Mouse (Mus musculus): ENCODE results near the gene 4930455H04Rik. TPM values are rescaled to one million over a fixed set of nuclear protein-coding genes. Genes with fewer than 3 reads are reported as not detected.
A peak's percentile ranks its signal among the peaks of the same experiment; 100 is the strongest.

The 4930455H04Rik gene
- polyA plus RNA-seq, 1 experiment from 2014 or later, result not detected

- H3K27me3 ChIP-seq (ENCODE audit: control insufficient read depth, insufficient read depth, low read length), result no peaks in the 10 kb centered on the region
- no peak overlapping the region for H3K9ac ChIP-seq (replicated peaks; ENCODE audit: low read depth, low read length)
- no peak for ATAC-seq (ENCODE audit: insufficient number of reproducible peaks, insufficient read depth, low FRiP score, low read depth)
- H3K4me1 ChIP-seq (ENCODE audit: control insufficient read depth, insufficient read depth, low read length), result no peaks in the 10 kb centered on the region
- no peak overlapping the region for H3K4me3 ChIP-seq (ENCODE audit: low read depth, low read length)
- no peaks in the 10 kb centered on the region for H3K9me3 ChIP-seq (ENCODE audit: control insufficient read depth, low read depth, low read length)
- no peak overlapping the region for H3K4me2 ChIP-seq (replicated peaks; ENCODE audit: low read depth, low read length)
- H3K27ac ChIP-seq (ENCODE audit: low read length), result no peak overlapping the region
- H3K36me3 ChIP-seq (ENCODE audit: control insufficient read depth, insufficient read depth, low read length), result no peaks in the 10 kb centered on the region
- WGBS, result 70% methylated on average over 9 of the region's 9 CpGs
Observed at GRCm38 (mm10) chr3:117001686-117002485, 33.8 kb downstream of the 4930455H04Rik start.

- whole genome bisulfite sequencing, result 79% methylated on average over 6 of the region's 6 CpGs
Observed at GRCm38 (mm10) chr3:117003379-117003778, 35.3 kb downstream of the 4930455H04Rik start.

GRCm38 (mm10) chr3:117006636-117007035, 38.6 kb downstream of the 4930455H04Rik start:
- Histone ChIP-seq H3K4me3 (ENCODE audit: low read depth, low read length) (no peak overlapping the region), H3K27me3 (ENCODE audit: control insufficient read depth, insufficient read depth, low read length) (no peaks in the 10 kb centered on the region), H3K4me1 (ENCODE audit: control insufficient read depth, insufficient read depth, low read length) (no peaks in the 10 kb centered on the region), H3K27ac (ENCODE audit: low read length) (no peak overlapping the region), H3K36me3 (ENCODE audit: control insufficient read depth, insufficient read depth, low read length) (no peaks in the 10 kb centered on the region), H3K9me3 (ENCODE audit: control insufficient read depth, low read depth, low read length) (no peaks in the 10 kb centered on the region), H3K9ac (replicated peaks; ENCODE audit: low read depth, low read length) (no peak overlapping the region), H3K4me2 (replicated peaks; ENCODE audit: low read depth, low read length) (no peak overlapping the region)
- no peak for ATAC-seq (ENCODE audit: insufficient number of reproducible peaks, insufficient read depth, low FRiP score, low read depth)
- 91% methylated on average over 3 of the region's 3 CpGs for WGBS

More at GRCm38 (mm10) chr3:117003379-117003778, 35.3 kb downstream of the 4930455H04Rik start:
- H3K27me3 ChIP-seq (ENCODE audit: control insufficient read depth, insufficient read depth, low read length), result no peaks in the 10 kb centered on the region
- H3K9me3 ChIP-seq (ENCODE audit: control insufficient read depth, low read depth, low read length), result no peaks in the 10 kb centered on the region
- H3K4me3 ChIP-seq (ENCODE audit: low read depth, low read length), result no peak overlapping the region
- ATAC-seq (ENCODE audit: insufficient number of reproducible peaks, insufficient read depth, low FRiP score, low read depth), result no peak
- H3K4me2 ChIP-seq (replicated peaks; ENCODE audit: low read depth, low read length), result no peak overlapping the region
- no peaks in the 10 kb centered on the region for H3K36me3 ChIP-seq (ENCODE audit: control insufficient read depth, insufficient read depth, low read length)
- H3K9ac ChIP-seq (replicated peaks; ENCODE audit: low read depth, low read length), result no peak overlapping the region
- H3K27ac ChIP-seq (ENCODE audit: low read length), result no peak overlapping the region
- no peaks in the 10 kb centered on the region for H3K4me1 ChIP-seq (ENCODE audit: control insufficient read depth, insufficient read depth, low read length)

DNA sequence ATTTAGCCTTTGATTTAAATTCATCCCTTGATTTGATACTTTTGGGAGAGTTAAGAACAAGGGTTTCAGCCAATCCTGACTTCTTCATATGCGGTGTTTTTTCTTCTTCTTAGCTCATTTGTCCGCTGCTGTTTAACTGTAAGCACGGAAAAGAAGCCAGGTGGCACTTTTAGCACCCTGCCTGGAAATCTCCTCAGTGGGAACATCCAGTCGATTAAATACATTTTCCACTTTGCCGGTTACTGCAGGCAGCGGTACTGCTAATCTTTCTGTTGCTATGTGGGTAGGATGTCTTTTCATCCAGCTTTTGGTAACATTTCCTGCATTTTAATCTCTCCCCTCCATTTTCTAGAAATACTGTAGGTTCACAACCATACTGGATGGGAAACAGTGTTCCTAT, 39.3 kb downstream of the 4930455H04Rik start:
- H3K27ac ChIP-seq (ENCODE audit: low read length), result no peak overlapping the region
- ATAC-seq (ENCODE audit: insufficient number of reproducible peaks, insufficient read depth, low FRiP score, low read depth), result no peak

DNA sequence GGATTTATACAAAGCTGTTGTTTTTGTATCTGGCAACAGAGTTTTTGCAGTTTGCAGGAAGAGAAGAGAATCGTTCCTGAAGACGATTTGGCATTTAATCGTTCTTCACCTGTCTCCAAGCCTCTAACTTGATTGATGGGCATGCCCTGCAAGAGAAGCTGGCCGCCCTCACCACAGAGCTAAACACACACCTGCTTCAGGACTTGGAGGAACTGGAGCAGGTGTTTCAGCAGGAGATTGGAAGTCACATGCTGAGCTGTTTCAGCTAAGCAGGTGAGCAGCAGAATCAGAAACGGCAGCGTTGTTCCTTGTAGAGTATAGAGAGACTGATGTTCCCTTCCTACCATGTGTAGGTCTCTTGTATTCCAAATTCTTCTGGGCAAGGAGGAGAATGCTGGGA, 42.1 kb downstream of the 4930455H04Rik start:
- Histone ChIP-seq H3K36me3 (ENCODE audit: control insufficient read depth, insufficient read depth, low read length) (no peaks in the 10 kb centered on the region), H3K9me3 (ENCODE audit: control insufficient read depth, low read depth, low read length) (no peaks in the 10 kb centered on the region), H3K27ac (ENCODE audit: low read length) (no peak overlapping the region), H3K4me3 (ENCODE audit: low read depth, low read length) (no peak overlapping the region), H3K4me1 (ENCODE audit: control insufficient read depth, insufficient read depth, low read length) (no peaks in the 10 kb centered on the region), H3K27me3 (ENCODE audit: control insufficient read depth, insufficient read depth, low read length) (no peaks in the 10 kb centered on the region), H3K4me2 (replicated peaks; ENCODE audit: low read depth, low read length) (no peak overlapping the region), H3K9ac (replicated peaks; ENCODE audit: low read depth, low read length) (no peak overlapping the region)
- 45% methylated on average over 6 of the region's 6 CpGs for WGBS
- ATAC-seq (ENCODE audit: insufficient number of reproducible peaks, insufficient read depth, low FRiP score, low read depth), result no peak

More for the DNA sequence above, 39.3 kb downstream of the 4930455H04Rik start:
- Histone ChIP-seq H3K9ac (replicated peaks; ENCODE audit: low read depth, low read length) (no peak overlapping the region), H3K4me3 (ENCODE audit: low read depth, low read length) (no peak overlapping the region), H3K27me3 (ENCODE audit: control insufficient read depth, insufficient read depth, low read length) (no peaks in the 10 kb centered on the region), H3K4me2 (replicated peaks; ENCODE audit: low read depth, low read length) (no peak overlapping the region), H3K9me3 (ENCODE audit: control insufficient read depth, low read depth, low read length) (no peaks in the 10 kb centered on the region), H3K36me3 (ENCODE audit: control insufficient read depth, insufficient read depth, low read length) (no peaks in the 10 kb centered on the region), H3K4me1 (ENCODE audit: control insufficient read depth, insufficient read depth, low read length) (no peaks in the 10 kb centered on the region)
- WGBS, result 73% methylated on average over 6 of the region's 6 CpGs

DNA sequence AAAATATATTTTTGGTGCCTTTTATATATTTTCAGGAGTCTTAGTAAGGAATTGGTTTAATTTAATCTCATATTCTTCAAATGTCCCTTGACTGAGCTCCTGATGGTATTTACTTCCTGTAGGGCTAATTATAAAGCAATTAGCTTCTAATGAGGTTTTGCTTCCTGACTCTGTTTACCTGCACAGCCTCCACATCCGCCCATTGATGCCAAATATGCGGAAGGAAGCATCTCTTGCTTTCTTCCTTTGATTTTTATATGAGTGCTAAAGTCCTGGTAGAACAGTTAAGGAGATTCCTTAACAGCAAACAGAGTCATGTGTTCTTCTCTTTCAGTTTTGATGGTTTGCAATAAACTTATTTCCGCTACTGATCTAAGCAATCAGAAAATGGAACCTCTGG, 52.3 kb downstream of the 4930455H04Rik start:
- Histone ChIP-seq H3K4me3 (ENCODE audit: low read depth, low read length) (no peak overlapping the region), H3K9me3 (ENCODE audit: control insufficient read depth, low read depth, low read length) (no peaks in the 10 kb centered on the region), H3K27ac (ENCODE audit: low read length) (no peak overlapping the region), H3K4me1 (ENCODE audit: control insufficient read depth, insufficient read depth, low read length) (no peaks in the 10 kb centered on the region), H3K9ac (replicated peaks; ENCODE audit: low read depth, low read length) (no peak overlapping the region), H3K27me3 (ENCODE audit: control insufficient read depth, insufficient read depth, low read length) (no peaks in the 10 kb centered on the region), H3K4me2 (replicated peaks; ENCODE audit: low read depth, low read length) (no peak overlapping the region), H3K36me3 (ENCODE audit: control insufficient read depth, insufficient read depth, low read length) (no peaks in the 10 kb centered on the region)
- ATAC-seq (ENCODE audit: insufficient number of reproducible peaks, insufficient read depth, low FRiP score, low read depth), result no peak
- 91% methylated on average over 3 of the region's 3 CpGs for WGBS

DNA sequence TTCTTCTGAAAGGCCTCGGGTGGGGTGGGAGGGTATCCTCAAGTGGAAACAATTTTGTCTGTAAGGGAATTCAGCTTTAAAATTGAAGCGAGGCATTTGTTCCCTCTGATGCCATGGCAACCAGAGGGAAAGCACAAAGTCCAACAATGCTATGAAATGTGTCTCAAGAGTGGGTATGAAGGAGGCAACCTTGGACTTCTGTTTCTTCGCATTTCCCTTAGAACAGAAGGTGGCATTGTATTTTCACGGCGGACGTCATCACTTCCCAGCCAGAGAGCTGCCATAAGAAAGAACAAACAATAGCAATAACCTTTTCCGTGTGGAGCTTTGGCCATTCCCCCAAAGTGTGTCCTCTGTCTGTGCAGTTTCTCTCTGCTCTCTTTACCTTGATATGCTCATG, 53.8 kb downstream of the 4930455H04Rik start:
- WGBS, result 67% methylated on average over 7 of the region's 7 CpGs
- H3K27ac ChIP-seq (ENCODE audit: low read length), result no peak overlapping the region
- H3K9ac ChIP-seq (replicated peaks; ENCODE audit: low read depth, low read length), result no peak overlapping the region
- ATAC-seq (ENCODE audit: insufficient number of reproducible peaks, insufficient read depth, low FRiP score, low read depth), result no peak
- H3K9me3 ChIP-seq (ENCODE audit: control insufficient read depth, low read depth, low read length), result no peaks in the 10 kb centered on the region
- no peak overlapping the region for H3K4me3 ChIP-seq (ENCODE audit: low read depth, low read length)
- H3K27me3 ChIP-seq (ENCODE audit: control insufficient read depth, insufficient read depth, low read length), result no peaks in the 10 kb centered on the region
- H3K36me3 ChIP-seq (ENCODE audit: control insufficient read depth, insufficient read depth, low read length), result no peaks in the 10 kb centered on the region
- no peak overlapping the region for H3K4me2 ChIP-seq (replicated peaks; ENCODE audit: low read depth, low read length)
- no peaks in the 10 kb centered on the region for H3K4me1 ChIP-seq (ENCODE audit: control insufficient read depth, insufficient read depth, low read length)

DNA sequence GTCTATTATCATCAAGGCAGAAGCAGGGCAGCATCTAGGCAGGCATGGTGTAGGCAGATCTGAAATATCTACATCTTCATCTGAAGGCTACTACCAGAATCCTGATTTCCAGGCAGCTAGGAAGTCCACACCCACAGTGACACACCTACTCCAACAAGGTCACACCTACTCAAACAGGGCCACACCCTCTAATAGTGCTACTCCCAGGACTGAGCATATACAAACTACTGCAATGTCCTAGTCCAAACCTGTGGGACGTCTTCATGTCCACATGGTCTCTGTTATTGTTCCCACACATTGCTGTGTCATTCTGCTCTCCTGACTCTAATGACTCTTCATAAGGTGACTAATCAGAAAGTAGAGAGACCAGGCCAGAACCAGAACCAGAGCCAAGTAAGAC, 56.0 kb downstream of the 4930455H04Rik start:
- 65% methylated on average over 1 of the region's 1 CpGs for WGBS
- no peaks in the 10 kb centered on the region for H3K36me3 ChIP-seq (ENCODE audit: control insufficient read depth, insufficient read depth, low read length)
- no peaks in the 10 kb centered on the region for H3K27me3 ChIP-seq (ENCODE audit: control insufficient read depth, insufficient read depth, low read length)
- H3K4me3 ChIP-seq (ENCODE audit: low read depth, low read length), result no peak overlapping the region
- ATAC-seq (ENCODE audit: insufficient number of reproducible peaks, insufficient read depth, low FRiP score, low read depth), result 0 out of 2 replicates have a peak, but pooled peaks have one; percentile 28
- H3K27ac ChIP-seq (ENCODE audit: low read length), result no peak overlapping the region
- H3K4me2 ChIP-seq (replicated peaks; ENCODE audit: low read depth, low read length), result no peak overlapping the region
- H3K9me3 ChIP-seq (ENCODE audit: control insufficient read depth, low read depth, low read length), result no peaks in the 10 kb centered on the region
- no peaks in the 10 kb centered on the region for H3K4me1 ChIP-seq (ENCODE audit: control insufficient read depth, insufficient read depth, low read length)
- no peak overlapping the region for H3K9ac ChIP-seq (replicated peaks; ENCODE audit: low read depth, low read length)

DNA sequence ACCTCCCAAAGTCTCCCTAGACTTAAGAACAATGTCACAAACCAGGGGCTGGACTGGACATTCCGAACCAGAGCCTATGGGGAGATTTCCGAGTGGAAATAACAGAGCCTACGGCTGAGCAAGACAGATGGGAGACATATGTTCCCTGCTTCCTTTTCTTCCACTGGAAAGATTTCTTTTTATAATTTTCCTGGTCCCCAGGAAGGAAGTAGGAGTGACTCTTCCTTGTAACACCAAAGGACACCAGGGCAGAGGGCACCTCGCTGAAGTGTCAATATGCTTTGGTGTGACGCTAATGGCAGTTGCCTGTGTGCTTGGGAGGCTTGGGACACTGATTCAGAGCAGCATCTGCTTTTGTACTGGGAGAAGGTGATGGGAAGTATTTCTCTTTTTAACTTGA, 56.5 kb downstream of the 4930455H04Rik start:
- no peak overlapping the region for H3K9ac ChIP-seq (replicated peaks; ENCODE audit: low read depth, low read length)
- no peaks in the 10 kb centered on the region for H3K27me3 ChIP-seq (ENCODE audit: control insufficient read depth, insufficient read depth, low read length)
- H3K4me1 ChIP-seq (ENCODE audit: control insufficient read depth, insufficient read depth, low read length), result no peaks in the 10 kb centered on the region
- no peak overlapping the region for H3K27ac ChIP-seq (ENCODE audit: low read length)
- no peak for ATAC-seq (ENCODE audit: insufficient number of reproducible peaks, insufficient read depth, low FRiP score, low read depth)
- no peaks in the 10 kb centered on the region for H3K36me3 ChIP-seq (ENCODE audit: control insufficient read depth, insufficient read depth, low read length)
- H3K4me2 ChIP-seq (replicated peaks; ENCODE audit: low read depth, low read length), result no peak overlapping the region
- no peaks in the 10 kb centered on the region for H3K9me3 ChIP-seq (ENCODE audit: control insufficient read depth, low read depth, low read length)
- WGBS, result 69% methylated on average over 5 of the region's 5 CpGs
- H3K4me3 ChIP-seq (ENCODE audit: low read depth, low read length), result no peak overlapping the region

Measured in stomach, embryonic 14.5 days (tissue).